Mouse (Mus musculus): ENCODE data around the gene Spo11. TPM values are rescaled to one million over a fixed set of nuclear protein-coding genes. Genes with fewer than 3 reads are reported as not detected.
A peak's percentile ranks its signal among the peaks of the same experiment; 100 is the strongest.

Gene Spo11
- polyA plus RNA-seq, 1 experiment from 2014 or later = not detected

DNA sequence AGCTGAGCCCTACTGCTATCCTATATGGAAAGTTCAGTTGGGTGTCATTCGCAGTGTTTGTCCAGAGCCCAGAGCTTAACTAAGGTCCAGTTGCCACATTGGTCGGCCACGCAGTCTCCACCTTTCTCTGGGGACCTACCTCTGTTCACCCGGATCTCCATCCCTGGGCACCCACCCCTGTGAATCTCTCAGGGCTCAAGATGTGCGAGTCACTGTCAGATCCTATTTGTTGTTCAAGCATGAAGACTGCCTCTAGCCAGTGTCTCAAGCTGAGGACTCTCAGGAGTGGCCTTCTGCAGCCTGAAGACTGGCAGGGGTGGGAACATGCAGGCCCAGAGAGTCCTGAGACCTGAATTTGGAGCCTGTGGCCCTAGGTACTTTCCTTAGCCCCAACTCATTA, 58.6 kb downstream of the Spo11 start:
- H3K9ac ChIP-seq = no peak overlapping the region
- peaks cover 38% of the 10 kb centered on the region for H3K36me3 ChIP-seq
- no peak for ATAC-seq (replicated peaks; ENCODE audit: insufficient number of reproducible peaks, insufficient read depth, low FRiP score, low read depth)
- no peak overlapping the region for H3K27ac ChIP-seq
- no peaks in the 10 kb centered on the region for H3K27me3 ChIP-seq
- H3K4me2 ChIP-seq = no peak overlapping the region
- peaks cover 34% of the 10 kb centered on the region for H3K4me1 ChIP-seq (replicated peaks)
- no peaks in the 10 kb centered on the region for H3K9me3 ChIP-seq (replicated peaks)
- H3K4me3 ChIP-seq = no peak overlapping the region
- 84% methylated on average over 5 of the region's 5 CpGs for WGBS

DNA sequence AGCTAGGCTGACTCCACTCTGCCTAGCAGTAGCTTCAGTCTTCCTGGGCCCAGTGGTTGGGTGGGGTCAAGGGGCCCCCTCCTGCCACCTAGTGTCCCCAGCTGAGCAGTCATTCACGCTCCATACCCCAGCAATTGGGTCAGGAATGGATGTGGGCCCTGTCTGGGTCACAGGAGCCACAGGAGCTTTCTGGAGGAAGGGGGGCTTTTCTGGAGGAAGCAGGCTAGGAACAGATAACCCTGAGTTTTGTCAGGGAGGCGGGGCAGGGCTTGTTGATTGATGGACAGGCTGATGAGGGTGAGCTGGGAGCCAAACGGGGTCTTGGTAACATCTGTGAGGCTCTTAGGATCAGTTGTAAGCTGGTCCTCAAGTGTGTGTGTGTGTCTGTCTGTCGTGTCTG, 59.1 kb downstream of the Spo11 start:
- Histone ChIP-seq H3K27me3 (no peaks in the 10 kb centered on the region), H3K4me3 (no peak overlapping the region), H3K27ac (no peak overlapping the region), H3K4me1 (replicated peaks) (peaks cover 29% of the 10 kb centered on the region), H3K9ac (no peak overlapping the region), H3K4me2 (no peak overlapping the region), H3K9me3 (replicated peaks) (no peaks in the 10 kb centered on the region), H3K36me3 (peaks cover 33% of the 10 kb centered on the region)
- ATAC-seq (replicated peaks; ENCODE audit: insufficient number of reproducible peaks, insufficient read depth, low FRiP score, low read depth) = no peak
- WGBS = 52% methylated on average over 4 of the region's 4 CpGs

DNA sequence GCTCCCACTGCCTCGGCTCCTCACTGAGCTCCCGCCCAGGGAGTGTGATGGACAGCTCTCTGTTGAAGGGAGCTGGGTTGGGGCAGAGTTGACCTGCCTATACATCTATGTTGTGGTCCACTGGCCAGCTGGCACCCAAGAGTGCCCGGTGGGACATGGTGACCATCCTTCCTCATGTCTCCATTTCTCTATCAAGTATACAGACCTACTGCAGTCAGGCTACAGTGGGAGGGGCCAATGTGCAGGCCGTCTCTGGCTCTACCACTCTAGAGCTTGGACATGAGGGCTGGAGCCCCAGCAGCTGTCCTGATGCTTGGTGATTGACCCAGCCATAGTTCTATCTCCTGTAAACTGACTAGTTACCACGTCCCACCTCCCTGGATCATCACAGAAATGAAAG, 59.8 kb downstream of the Spo11 start:
- Histone ChIP-seq H3K36me3 (peaks cover 26% of the 10 kb centered on the region), H3K9ac (no peak overlapping the region), H3K27me3 (no peaks in the 10 kb centered on the region), H3K4me2 (no peak overlapping the region), H3K4me1 (replicated peaks) (peaks cover 30% of the 10 kb centered on the region), H3K27ac (no peak overlapping the region), H3K9me3 (replicated peaks) (no peaks in the 10 kb centered on the region), H3K4me3 (no peak overlapping the region)
- 68% methylated on average over 5 of the region's 5 CpGs for WGBS
- no peak for ATAC-seq (replicated peaks; ENCODE audit: insufficient number of reproducible peaks, insufficient read depth, low FRiP score, low read depth)

DNA sequence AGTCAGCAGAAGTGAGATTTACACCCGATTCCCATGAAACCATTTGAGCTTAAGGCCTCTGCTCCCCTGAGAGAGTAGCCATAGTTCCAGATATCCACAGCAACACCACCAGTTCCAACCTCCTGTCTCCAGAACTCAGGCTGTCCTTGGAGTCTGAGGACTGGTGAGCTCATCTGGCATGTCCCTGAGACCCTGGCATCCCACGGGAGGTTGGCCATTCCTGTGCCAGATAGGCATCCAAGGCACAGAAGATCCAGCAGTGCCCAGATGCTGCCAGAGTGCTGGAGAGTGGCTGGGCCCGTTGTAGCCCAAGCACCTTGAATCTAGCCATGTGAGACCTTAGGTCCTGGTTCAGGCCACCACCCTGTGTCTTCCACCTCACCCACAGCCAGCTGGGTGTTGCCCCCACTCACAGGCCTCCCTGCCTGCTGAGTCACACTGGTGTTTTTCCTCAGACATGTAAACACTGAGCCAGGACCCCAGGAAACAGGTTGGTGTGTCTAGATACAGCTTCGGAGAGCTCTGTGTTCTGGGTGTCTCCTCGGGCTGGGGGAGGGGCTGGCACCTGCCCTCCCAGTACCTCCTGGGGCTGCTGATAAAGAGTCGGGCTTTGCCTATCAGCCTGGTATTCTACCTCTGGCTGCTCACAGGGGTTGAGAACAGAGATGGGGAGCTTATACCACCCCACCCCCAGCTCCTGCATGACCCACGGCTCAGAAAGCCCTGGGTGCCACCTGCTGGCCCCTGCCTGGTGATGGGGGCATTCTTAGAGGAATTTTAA, 60.5 kb downstream of the Spo11 start:
- Histone ChIP-seq H3K4me1 (replicated peaks) (peaks cover 37% of the 10 kb centered on the region), H3K4me3 (no peak overlapping the region), H3K27ac (no peak overlapping the region), H3K4me2 (no peak overlapping the region), H3K36me3 (peaks cover 19% of the 10 kb centered on the region), H3K9me3 (replicated peaks) (no peaks in the 10 kb centered on the region), H3K9ac (no peak overlapping the region), H3K27me3 (no peaks in the 10 kb centered on the region)
- 55% methylated on average over 7 of the region's 7 CpGs for WGBS
- no peak for ATAC-seq (replicated peaks; ENCODE audit: insufficient number of reproducible peaks, insufficient read depth, low FRiP score, low read depth)

DNA sequence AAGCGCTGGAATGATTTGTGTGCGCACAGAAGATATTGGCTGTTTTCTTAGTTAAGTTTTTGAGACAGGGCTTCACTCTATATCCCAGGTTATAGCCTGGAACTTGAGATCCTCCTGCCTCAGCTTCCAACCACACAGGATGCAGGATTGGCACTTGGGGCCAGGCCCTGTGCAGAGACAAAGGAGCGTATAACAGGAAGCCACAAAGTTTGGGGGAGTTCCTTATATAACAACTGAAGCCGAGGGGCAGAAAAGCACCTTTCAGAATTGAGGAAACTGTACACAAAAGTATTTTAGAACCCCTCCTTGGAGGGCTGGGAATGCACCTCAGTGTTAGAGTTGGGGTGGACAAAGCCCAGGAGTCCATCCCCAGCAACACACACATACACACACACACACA, 61.5 kb downstream of the Spo11 start:
- Histone ChIP-seq H3K9ac (no peak overlapping the region), H3K4me3 (no peak overlapping the region), H3K9me3 (replicated peaks) (no peaks in the 10 kb centered on the region), H3K4me2 (no peak overlapping the region), H3K4me1 (replicated peaks) (peaks cover 37% of the 10 kb centered on the region), H3K27me3 (no peaks in the 10 kb centered on the region), H3K27ac (no peak overlapping the region), H3K36me3 (peaks cover 9% of the 10 kb centered on the region; the same call in 1 of the 2 replicates)
- no peak for ATAC-seq (replicated peaks; ENCODE audit: insufficient number of reproducible peaks, insufficient read depth, low FRiP score, low read depth)
- 85% methylated on average over 4 of the region's 4 CpGs for WGBS

- H3K36me3 ChIP-seq = no peaks in the 10 kb centered on the region
- H3K27ac ChIP-seq = no peak overlapping the region
- H3K9me3 ChIP-seq (replicated peaks) = no peaks in the 10 kb centered on the region
- no peak for ATAC-seq (replicated peaks; ENCODE audit: insufficient number of reproducible peaks, insufficient read depth, low FRiP score, low read depth)
- WGBS = 88% methylated on average over 3 of the region's 3 CpGs
- H3K4me2 ChIP-seq = no peak overlapping the region
- H3K4me1 ChIP-seq (replicated peaks) = peaks cover 35% of the 10 kb centered on the region
- no peaks in the 10 kb centered on the region for H3K27me3 ChIP-seq
- no peak overlapping the region for H3K4me3 ChIP-seq
- H3K9ac ChIP-seq = no peak overlapping the region
Observed at GRCm38 (mm10) chr2:173040803-173041202, 63.3 kb downstream of the Spo11 start.

GRCm38 (mm10) chr2:173041242-173041641, 63.7 kb downstream of the Spo11 start:
- no peaks in the 10 kb centered on the region for H3K9me3 ChIP-seq (replicated peaks)
- no peak overlapping the region for H3K9ac ChIP-seq
- H3K4me2 ChIP-seq = no peak overlapping the region
- no peaks in the 10 kb centered on the region for H3K36me3 ChIP-seq
- no peak for ATAC-seq (replicated peaks; ENCODE audit: insufficient number of reproducible peaks, insufficient read depth, low FRiP score, low read depth)
- no peak overlapping the region for H3K4me3 ChIP-seq
- no peaks in the 10 kb centered on the region for H3K27me3 ChIP-seq
- H3K27ac ChIP-seq = no peak overlapping the region
- 57% methylated on average over 5 of the region's 5 CpGs for WGBS
- H3K4me1 ChIP-seq (replicated peaks) = peaks cover 39% of the 10 kb centered on the region

- no peaks in the 10 kb centered on the region for H3K9me3 ChIP-seq (replicated peaks)
- WGBS = 61% methylated on average over 1 of the region's 1 CpGs
- H3K27me3 ChIP-seq = no peaks in the 10 kb centered on the region
- no peak overlapping the region for H3K27ac ChIP-seq
- no peak overlapping the region for H3K9ac ChIP-seq
- no peak for ATAC-seq (replicated peaks; ENCODE audit: insufficient number of reproducible peaks, insufficient read depth, low FRiP score, low read depth)
- H3K4me3 ChIP-seq = no peak overlapping the region
- peaks cover 46% of the 10 kb centered on the region for H3K4me1 ChIP-seq (replicated peaks)
- H3K36me3 ChIP-seq = no peaks in the 10 kb centered on the region
- no peak overlapping the region for H3K4me2 ChIP-seq
Observed at GRCm38 (mm10) chr2:173041893-173042292, 64.4 kb downstream of the Spo11 start.

DNA sequence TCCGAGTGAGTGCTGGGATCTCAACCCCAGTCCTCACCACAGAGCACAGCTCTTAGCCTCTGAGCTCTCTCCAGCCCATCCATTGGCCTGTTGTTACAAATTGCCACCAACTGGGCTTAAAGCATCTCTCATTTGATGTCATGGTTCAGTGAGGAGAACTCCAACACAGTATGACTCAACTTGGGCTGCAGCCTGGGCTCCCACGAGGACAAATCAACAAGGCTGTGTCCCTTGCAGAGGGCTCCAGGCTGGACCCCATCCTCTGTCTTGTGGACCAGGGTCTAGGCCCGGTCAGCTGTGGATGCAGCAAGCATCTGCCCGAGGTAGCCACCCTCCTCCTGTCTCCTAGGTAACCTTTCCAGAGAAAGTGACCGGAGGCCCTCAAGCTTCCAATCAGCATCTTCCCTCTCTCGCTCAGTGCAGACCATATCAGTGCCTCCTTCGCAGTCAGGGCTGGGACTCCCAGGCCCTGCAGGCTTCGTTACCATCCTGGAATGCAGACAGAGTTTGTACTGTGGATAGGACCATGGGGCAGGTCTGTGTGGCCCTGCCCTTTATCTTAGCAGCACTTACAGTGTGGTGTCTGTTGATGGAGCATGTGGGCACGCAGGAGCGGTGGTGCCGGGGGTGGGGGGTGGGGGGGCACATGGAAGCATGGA, 65.1 kb downstream of the Spo11 start:
- 34% methylated on average over 11 of the region's 11 CpGs for WGBS
- Histone ChIP-seq H3K27ac (peak overlapping the region; percentile 50), H3K27me3 (no peaks in the 10 kb centered on the region), H3K4me1 (replicated peaks) (peaks cover 52% of the 10 kb centered on the region), H3K4me2 (no peak overlapping the region), H3K9me3 (replicated peaks) (no peaks in the 10 kb centered on the region), H3K36me3 (no peaks in the 10 kb centered on the region), H3K4me3 (no peak overlapping the region), H3K9ac (no peak overlapping the region)
- ATAC-seq (replicated peaks; ENCODE audit: insufficient number of reproducible peaks, insufficient read depth, low FRiP score, low read depth) = peak; percentile 15; the same call in 1 of the 2 replicates

Other genes with a start within 250 kb of the Spo11 start
- 31.3 and 35.1 TPM in 2 replicates for gene Bmp7, start 37.4 kb upstream of the Spo11 start, polyA plus RNA-seq (2015; fragmentation: Nextera tagmentation; extraction: Ambion mirVana)
- gene Rae1, start 22.4 kb downstream of the Spo11 start, polyA plus RNA-seq (2015; fragmentation: Nextera tagmentation; extraction: Ambion mirVana) = 84.8 and 96.2 TPM in 2 replicates
- gene Rbm38, start 42.8 kb downstream of the Spo11 start, polyA plus RNA-seq (2015; fragmentation: Nextera tagmentation; extraction: Ambion mirVana) = 108 and 120 TPM in 2 replicates
- gene Ctcfl, start 141.8 kb downstream of the Spo11 start, polyA plus RNA-seq (2015; fragmentation: Nextera tagmentation; extraction: Ambion mirVana) = 0.66 and 0.94 TPM in 2 replicates
- gene Pck1, start 175.3 kb downstream of the Spo11 start, polyA plus RNA-seq (2015; fragmentation: Nextera tagmentation; extraction: Ambion mirVana) = 0.10 and 0.16 TPM in 2 replicates
- gene Zbp1, start 241.2 kb downstream of the Spo11 start, polyA plus RNA-seq (2015; fragmentation: Nextera tagmentation; extraction: Ambion mirVana) = 0.68 and 2.3 TPM in 2 replicates